Mouse (Mus musculus): ENCODE data around the gene Cdk20.

DNA sequence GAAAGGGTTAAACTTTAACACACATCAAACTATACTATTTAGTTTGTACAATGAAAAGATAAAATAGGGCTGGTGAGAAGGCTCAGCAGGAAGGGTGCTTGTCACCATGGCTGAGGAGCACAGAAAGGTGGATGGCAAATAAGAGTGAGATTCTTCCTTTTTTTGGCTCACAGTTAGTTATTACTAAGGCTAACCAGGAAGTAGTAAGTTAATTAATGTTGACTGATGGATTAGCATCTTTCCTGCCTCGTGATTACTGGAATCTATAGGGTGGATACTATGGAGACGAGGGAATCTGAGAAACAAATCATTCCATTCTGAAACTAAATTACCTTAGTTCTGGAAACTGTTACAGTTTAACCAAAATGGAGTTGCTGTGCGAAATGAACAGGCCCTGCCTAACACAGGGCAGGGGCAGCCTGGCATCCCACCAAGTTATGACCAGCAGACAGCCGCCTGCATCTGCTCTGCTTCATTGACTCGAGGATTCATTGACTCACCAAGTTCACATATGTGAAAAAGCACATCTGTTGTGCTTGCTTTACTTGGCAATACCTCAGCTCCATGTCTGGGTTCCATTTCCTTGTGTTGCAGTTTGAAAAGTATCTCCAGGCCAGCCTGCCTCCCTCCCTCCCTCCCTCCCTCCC lies 15.0 kb upstream of the Cdk20 start:
- TF ChIP-seq CTCF (IDR thresholded peaks at IDR 0.05; ENCODE audit: extremely low read depth, insufficient read depth, insufficient read length, insufficient replicate concordance), result no peak
- no peak for TF ChIP-seq POLR2A (IDR thresholded peaks at IDR 0.05; ENCODE audit: low read depth, low read length)

Data from spleen, adult 2 months (tissue).